Mouse (Mus musculus) brain, adult 2 months (tissue): ENCODE data around the gene Ablim1.

Experiments
- DNase-seq: peaks from one replicate; pipeline ENCODE4 v3.0.0; 2011; ENCODE audit warnings: low read depth, low spot score

Ablim1 gene

DNA sequence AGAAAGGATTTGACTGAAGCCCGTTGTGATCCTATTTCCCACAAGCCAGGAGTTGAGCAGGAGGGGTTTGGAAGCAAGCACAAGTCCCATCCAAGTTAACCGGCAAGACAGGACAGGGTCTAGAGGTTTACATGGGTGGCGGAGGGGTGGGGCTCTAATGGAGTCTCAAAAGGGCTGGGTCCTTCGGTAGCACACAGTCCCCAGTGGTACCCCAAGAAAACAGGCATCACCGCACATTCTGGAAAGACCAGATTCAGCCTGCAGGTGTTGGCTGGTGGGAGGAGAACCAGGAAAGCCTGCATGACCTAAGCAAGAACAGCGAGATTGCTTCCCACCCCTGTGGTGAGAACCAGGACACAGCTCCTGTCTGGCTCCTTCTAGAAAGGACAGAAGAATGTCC, 186.7 kb downstream of the Ablim1 start:
- DNase-seq, result no peak

DNA sequence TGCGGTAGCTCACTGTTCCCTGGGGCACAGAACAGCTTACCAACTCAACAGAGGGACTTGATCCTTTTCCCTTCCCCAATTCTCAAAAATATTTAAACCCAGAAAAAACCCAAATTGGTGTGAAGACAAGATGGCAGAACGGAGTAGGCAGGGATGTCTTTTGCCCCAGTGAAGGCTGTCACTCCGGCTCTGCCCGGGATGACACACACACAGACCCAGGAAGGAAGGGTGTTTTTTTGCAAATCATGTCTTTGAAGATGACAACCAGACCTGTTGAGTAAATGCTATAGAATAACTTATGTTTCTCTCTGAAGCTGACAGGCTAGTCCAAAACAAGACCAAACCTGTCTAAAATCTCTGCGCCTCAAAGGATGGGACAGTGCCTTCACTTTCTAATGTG, 187.2 kb downstream of the Ablim1 start:
- DNase-seq, result no peak

- no peak for DNase-seq
These were observed 187.8 kb downstream of the Ablim1 start for GRCm38 (mm10) chr19:57126950-57127349.

- DNase-seq, result no peak
These were observed 189.8 kb downstream of the Ablim1 start for GRCm38 (mm10) chr19:57124906-57125305.

DNA sequence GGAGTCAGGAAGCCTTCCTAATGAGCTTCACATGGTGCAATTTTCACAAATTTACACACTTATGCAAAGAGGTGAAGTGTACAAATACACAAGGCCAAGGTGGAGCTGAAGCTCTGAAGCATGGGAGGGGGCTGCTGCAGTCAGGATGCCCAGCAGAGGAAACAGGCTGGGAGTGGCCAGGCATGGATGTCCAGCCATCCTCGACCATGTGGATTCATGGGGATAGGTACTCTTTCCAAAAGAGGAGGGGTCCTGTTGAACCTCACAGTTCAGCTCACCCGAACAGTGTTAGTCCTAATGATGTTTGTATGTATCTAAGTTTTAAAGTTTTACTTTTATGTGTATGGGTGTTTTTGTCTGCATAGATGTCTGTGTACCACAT, 190.6 kb downstream of the Ablim1 start:
- DNase-seq, result no peak

DNA sequence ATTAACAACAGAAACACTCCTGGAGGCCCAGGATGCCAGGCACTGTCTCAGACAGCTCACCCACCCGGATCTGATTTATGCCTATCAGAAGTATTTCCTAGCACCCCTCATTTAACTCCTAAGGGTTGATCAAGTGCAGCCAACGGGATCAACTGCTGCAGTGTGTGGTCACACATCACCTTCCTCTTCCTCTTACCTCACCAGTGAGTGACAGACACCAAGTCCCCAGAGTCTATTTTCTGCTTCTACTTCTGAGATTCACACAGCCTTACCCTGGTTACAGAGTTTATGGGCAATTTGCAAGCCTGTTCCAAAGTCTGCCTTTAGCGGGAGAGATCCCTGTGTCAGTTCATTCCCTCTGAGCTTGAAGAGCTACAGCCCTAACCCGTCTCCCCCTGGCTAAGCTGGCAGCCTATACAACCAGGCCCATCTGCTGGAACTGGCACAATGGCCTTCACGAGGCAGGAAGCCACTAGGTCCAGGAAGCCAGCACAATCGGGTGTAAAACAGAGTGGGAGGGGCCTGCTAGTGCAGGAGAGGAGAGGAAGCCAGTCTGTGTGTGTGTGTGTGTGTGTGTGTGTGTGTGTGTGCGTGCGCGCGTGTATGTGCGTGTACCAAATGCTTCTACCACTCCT, 191.1 kb downstream of the Ablim1 start:
- DNase-seq, result peak; percentile 99

GRCm38 (mm10) chr19:57122261-57122660, 192.5 kb downstream of the Ablim1 start:
- DNase-seq, result no peak

DNA sequence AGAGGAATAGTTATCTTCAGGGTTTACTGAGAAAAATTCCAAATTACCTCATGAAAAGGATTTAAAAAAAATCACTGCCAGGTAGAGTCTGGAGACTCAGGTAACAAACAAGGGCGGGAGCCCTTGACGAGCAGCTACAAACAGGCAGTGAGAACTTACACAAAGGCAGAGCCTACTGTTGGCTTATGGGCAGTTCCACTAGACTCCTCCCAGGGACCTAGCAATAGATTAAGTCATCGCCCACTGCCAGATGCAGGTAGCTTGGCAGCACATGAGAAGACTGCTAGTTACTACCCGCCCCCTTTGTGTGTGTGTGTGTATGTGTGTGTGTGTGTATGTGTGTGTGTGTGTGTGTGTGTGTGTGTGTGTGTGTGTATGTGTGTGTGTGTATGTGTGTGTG, 193.7 kb downstream of the Ablim1 start:
- DNase-seq, result no peak

DNA sequence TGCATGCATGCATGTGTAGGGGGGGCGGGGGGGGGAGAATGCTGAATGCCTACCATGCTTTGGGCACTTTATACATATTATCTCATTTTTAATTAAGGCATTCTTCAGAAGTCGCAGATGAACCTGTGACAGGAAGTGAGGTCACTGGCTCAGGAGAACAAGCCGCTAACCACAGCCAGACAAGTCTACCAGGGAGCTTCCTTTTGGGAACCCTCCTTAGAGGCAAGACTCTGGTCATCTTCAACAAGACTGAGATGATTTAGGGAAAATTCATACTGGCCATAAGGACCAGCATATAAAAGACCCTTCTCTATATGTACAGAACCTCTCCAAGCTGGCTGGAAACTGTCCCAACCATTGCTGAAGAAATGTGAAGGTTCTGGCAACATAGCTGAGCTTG, 195.1 kb downstream of the Ablim1 start:
- no peak for DNase-seq

GRCm38 (mm10) chr19:57118785-57119565, 195.7 kb downstream of the Ablim1 start:
- peak; percentile 95 for DNase-seq

DNA sequence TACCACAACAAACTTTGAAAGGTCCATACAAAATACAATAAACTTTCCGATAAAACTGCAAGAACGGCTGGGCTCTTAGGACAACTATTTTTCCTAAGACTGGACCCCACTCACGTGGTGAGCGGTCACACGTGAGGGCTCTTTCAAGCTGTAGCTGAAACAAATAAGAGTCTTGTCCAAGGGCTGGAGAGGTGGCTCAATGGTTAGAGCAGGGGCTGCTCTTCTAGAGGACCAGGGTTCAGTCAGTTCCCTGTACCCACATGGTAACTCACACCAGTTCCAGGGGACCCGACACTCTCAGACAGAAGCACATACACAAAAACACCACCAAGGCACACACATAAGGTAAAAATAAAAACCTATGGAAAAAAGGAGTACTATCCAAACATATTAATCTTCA, 197.0 kb downstream of the Ablim1 start:
- no peak for DNase-seq

DNA sequence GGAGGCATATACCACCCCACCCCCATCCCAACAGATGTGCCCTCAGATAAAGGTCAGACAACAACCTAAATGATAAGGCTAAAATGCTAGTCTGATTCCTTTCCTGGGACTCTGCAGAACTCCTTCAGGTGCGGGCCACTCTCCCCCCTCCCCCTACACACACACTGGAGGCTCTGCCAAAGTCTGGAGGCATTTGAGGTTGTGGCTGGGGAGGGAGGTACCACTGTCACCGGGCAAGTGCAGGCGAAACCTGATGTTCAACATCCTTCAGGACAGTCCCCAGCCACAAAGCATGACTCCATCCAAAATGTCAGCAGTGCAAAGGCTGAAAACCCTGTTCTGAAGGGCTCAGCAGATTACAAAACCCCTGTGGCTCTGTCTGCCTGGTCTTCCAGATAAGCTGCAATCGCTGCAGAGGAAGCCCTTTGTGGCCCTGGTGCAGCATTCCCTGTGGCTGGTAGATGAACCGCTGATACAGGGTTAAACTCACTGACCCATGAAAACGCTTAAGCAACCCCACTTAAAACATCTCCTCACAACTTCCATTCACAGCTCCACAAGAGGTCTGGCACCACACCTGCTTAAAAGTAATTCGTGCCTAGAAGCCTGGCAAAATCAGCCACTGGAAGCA, 197.7 kb downstream of the Ablim1 start:
- peak; percentile 37 for DNase-seq

GRCm38 (mm10) chr19:57115670-57116069, 199.0 kb downstream of the Ablim1 start:
- DNase-seq, result no peak

GRCm38 (mm10) chr19:57114951-57115350, 199.8 kb downstream of the Ablim1 start:
- no peak for DNase-seq

DNA sequence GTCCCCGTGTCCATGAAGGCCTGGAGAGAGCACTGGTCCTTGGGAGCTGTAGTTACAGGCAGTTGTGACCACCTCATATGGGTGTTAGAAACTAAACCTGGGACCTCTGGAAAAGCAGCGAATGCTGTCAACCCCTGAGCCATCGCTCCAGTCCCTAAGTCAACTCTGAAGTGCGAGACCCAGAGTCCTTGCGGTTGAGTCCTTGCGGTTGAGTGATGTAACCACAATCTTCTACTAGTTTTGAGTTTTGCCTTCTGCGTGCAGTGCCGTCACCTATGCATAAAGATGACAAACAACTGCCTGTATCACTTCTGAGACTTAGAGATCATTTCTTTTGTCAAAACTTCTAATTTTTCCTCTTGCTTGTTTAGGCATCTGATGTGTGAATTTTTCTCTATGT, 200.7 kb downstream of the Ablim1 start:
- DNase-seq, result no peak

DNA sequence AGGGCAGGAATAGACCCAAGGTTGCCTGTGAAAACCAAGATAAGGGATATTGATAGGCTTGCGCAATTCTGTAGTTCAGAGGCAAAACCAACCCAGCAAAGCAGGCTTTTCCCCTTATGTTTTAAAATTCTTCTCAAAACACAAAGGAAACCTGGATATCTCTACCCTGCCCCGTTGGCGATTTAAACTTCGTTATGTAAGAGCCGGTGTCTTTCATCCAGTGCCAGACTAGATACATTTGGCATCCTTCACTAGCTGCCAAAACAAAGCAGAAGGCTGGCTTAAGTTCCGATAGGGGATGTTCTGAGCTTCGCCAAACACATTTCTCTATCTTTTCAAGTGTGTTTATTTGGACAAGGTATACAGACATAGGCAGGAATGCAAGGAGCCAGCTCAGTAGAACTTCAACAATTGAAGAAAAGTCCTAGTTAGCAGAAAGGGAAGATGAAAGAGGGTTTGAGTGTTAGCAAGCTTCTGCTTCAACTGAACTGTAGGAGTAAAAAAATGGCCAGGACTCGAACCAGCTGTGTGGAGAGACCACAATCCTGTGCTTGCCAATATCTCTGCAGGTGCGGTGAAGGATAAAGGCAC, 201.8 kb downstream of the Ablim1 start:
- peak; percentile 93 for DNase-seq

DNA sequence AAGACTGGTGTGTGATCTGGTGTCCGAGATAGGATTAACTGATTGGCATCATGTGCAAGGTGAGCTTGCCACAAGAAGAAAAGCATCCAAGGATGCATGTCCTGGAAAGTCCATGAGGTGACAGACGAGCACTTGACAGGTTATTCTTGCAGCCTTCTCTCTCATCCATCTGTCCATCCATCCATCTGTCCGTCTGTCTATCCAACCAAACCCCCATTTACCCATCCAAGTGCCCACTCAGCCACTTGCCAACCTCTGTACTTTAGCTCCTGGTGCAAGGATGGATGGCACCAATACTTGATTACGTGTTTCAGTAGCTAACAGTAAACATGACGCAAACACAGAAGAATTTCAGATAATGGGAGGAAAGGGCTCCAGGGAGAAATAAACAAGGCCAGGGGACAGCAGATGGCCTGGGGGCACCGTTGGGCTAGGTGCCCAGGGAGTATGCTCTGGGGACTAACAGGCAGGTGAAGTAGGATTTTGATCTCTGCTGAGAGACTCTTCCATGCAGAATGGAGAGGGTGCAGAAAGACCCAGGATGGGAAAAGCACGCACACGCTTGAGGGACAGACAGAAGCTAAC, 202.4 kb downstream of the Ablim1 start:
- peak; percentile 62 for DNase-seq

GRCm38 (mm10) chr19:57111301-57111700, 203.4 kb downstream of the Ablim1 start:
- DNase-seq, result no peak

DNA sequence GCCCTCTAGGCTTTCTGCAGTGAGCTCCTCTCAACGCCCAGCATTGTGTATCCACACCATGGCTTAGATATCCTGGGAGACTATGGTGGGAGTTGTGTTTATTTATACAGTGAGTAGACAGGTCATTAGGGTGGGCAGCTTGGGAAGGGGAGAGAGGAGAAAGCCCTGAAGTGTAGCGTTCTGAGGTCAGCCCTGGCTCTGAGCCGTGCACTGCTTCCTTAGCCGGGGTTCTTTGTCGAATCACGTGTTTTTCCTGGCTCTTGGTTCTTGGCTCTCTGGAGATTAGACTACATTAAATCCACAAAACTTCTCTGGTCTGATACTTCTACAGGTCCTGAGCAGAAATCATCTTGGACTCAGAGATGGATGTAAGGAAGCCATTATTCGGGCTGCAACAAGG, 205.1 kb downstream of the Ablim1 start:
- DNase-seq, result no peak

DNA sequence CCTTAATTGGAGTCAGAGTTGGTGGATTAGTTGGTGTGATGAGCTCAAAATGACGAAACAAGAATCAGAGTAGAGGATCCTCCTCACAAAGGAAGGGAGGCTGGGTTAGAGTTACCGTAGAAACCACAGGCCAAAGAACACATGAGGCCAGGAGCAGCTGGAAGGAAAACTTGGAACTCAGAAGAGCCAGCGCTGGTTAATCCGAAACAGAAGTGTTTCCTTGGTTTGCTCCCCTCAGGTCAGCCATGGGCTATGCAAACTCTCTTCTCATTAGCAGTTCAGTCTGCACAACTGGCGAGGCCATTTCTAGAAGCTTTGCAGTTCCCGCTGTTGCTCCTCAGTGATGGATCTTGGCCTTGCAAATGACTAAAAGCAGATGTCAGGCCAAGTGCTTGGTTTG, 208.2 kb downstream of the Ablim1 start:
- DNase-seq, result no peak

GRCm38 (mm10) chr19:57106031-57106430, 208.7 kb downstream of the Ablim1 start:
- DNase-seq, result no peak

DNA sequence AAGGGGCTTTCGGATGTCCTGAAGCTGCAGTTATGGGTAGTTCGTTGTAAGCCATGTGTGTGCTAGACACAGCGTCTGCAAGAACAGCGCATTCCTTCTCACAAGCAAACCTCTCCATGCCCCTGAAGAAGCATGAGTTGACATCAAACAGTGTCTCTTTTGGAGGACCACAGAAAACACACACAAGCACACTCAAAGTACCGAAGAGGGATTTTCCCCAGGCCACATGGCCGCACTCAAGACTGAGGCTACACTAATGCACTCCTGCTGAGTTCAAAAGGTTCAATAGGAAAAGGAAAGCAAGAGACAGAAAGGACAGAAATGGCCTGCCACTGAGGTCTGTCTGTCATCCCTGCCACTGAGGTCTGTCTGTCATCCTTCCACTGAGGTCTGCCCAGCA, 209.6 kb downstream of the Ablim1 start:
- no peak for DNase-seq
